Mouse (Mus musculus): ENCODE measurements around the gene Ccdc6. TPM values are rescaled to one million over a fixed set of nuclear protein-coding genes. Genes with fewer than 3 reads are reported as not detected.
A peak's percentile ranks its signal among the peaks of the same experiment; 100 is the strongest.

Ccdc6 gene
- polyA plus RNA-seq, 1 experiment, result 23.3 TPM

DNA sequence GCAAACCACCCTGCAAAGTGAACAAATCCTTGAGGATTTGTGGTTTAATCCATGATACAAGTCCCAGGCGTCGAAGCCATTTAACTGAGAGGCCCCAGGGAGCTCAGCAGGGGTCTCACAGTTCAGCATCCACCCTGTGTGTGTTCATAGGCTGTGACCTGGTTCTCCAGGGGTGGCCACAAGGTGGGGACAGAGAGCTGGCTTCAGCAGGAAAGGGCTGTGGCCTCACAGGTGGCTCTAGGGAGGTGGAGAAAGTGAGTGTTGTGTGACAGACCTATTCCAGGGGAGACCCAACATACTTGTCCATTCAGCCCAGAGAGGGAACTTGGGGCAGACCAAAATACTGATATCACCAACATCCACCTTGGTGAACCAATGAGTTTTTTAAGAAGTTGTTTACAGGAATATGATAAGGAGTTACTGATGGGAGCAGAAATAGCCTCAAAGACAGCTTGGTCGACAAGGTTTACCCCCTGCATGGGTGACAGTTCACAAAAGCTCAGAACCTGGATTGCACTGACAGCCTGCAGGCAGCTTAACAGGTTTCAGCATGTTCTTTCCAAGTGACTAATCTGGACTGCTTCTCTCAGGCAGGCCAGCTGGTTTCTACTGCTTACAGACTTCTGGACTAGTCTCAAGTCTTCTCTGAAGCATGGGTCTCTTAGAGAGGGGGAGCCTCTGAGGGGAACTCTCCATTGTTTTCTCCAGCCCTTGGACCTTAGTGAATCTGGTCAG, 59.7 kb downstream of the Ccdc6 start:
- TF ChIP-seq CTCF (IDR thresholded peaks at IDR 0.05; ENCODE audit: extremely low read depth, insufficient read depth, low read length) (peak; percentile 33), POLR2A (IDR thresholded peaks at IDR 0.05; ENCODE audit: extremely low read depth, insufficient read depth, low read length) (no peak)
- Histone ChIP-seq H3K4me3 (ENCODE audit: insufficient read depth, low read length) (no peak overlapping the region), H3K27ac (ENCODE audit: insufficient read depth, low read length) (no peak overlapping the region), H3K4me1 (ENCODE audit: control insufficient read depth, insufficient read depth, low read length) (no peaks in the 10 kb centered on the region)

- H3K4me3 ChIP-seq (ENCODE audit: insufficient read depth, low read length), result no peak overlapping the region
- TF ChIP-seq CTCF (IDR thresholded peaks at IDR 0.05; ENCODE audit: extremely low read depth, insufficient read depth, low read length) (no peak), POLR2A (IDR thresholded peaks at IDR 0.05; ENCODE audit: extremely low read depth, insufficient read depth, low read length) (no peak)
- H3K27ac ChIP-seq (ENCODE audit: insufficient read depth, low read length), result no peak overlapping the region
- H3K4me1 ChIP-seq (ENCODE audit: control insufficient read depth, insufficient read depth, low read length), result no peaks in the 10 kb centered on the region
These were observed 62.9 kb downstream of the Ccdc6 start for GRCm38 (mm10) chr10:70159651-70160320.

- Histone ChIP-seq H3K4me3 (ENCODE audit: insufficient read depth, low read length) (no peak overlapping the region), H3K27ac (ENCODE audit: insufficient read depth, low read length) (no peak overlapping the region), H3K4me1 (ENCODE audit: control insufficient read depth, insufficient read depth, low read length) (peaks cover 3% of the 10 kb centered on the region)
- TF ChIP-seq CTCF (IDR thresholded peaks at IDR 0.05; ENCODE audit: extremely low read depth, insufficient read depth, low read length), result no peak
- no peak for TF ChIP-seq POLR2A (IDR thresholded peaks at IDR 0.05; ENCODE audit: extremely low read depth, insufficient read depth, low read length)
These were observed 63.9 kb downstream of the Ccdc6 start for GRCm38 (mm10) chr10:70160811-70161210.

GRCm38 (mm10) chr10:70161504-70161903, 64.6 kb downstream of the Ccdc6 start:
- Histone ChIP-seq H3K4me3 (ENCODE audit: insufficient read depth, low read length) (no peak overlapping the region), H3K4me1 (ENCODE audit: control insufficient read depth, insufficient read depth, low read length) (peaks cover 3% of the 10 kb centered on the region), H3K27ac (ENCODE audit: insufficient read depth, low read length) (no peak overlapping the region)
- TF ChIP-seq CTCF (IDR thresholded peaks at IDR 0.05; ENCODE audit: extremely low read depth, insufficient read depth, low read length) (no peak), POLR2A (IDR thresholded peaks at IDR 0.05; ENCODE audit: extremely low read depth, insufficient read depth, low read length) (no peak)

GRCm38 (mm10) chr10:70163681-70164080, 66.8 kb downstream of the Ccdc6 start:
- Histone ChIP-seq H3K4me1 (ENCODE audit: control insufficient read depth, insufficient read depth, low read length) (peaks cover 6% of the 10 kb centered on the region), H3K27ac (ENCODE audit: insufficient read depth, low read length) (no peak overlapping the region), H3K4me3 (ENCODE audit: insufficient read depth, low read length) (no peak overlapping the region)
- TF ChIP-seq POLR2A (IDR thresholded peaks at IDR 0.05; ENCODE audit: extremely low read depth, insufficient read depth, low read length) (no peak), CTCF (IDR thresholded peaks at IDR 0.05; ENCODE audit: extremely low read depth, insufficient read depth, low read length) (no peak)

DNA sequence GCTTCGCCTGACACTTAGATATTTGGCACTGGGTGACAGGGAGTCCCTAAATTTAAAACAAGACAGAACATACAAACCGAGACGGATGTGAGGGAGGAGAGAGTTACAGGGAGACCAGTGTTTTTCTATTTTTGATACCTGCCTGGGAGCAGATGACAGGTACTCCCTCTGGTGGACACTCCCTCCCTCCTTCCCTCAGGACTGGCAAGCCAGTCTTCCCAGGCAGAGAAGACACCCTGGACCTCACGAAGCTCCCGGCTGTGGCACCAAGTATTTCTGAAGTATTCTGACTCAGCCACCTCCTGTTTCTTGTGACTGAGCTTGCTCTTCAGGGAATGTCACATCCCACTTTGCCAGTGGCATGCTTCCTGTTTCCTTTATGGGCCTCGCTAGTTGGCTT, 69.0 kb downstream of the Ccdc6 start:
- TF ChIP-seq POLR2A (IDR thresholded peaks at IDR 0.05; ENCODE audit: extremely low read depth, insufficient read depth, low read length) (no peak), CTCF (IDR thresholded peaks at IDR 0.05; ENCODE audit: extremely low read depth, insufficient read depth, low read length) (peak; percentile 27; the same call in 1 of the 2 replicates)
- H3K4me1 ChIP-seq (ENCODE audit: control insufficient read depth, insufficient read depth, low read length), result peaks cover 9% of the 10 kb centered on the region
- H3K4me3 ChIP-seq (ENCODE audit: insufficient read depth, low read length), result no peak overlapping the region
- no peak overlapping the region for H3K27ac ChIP-seq (ENCODE audit: insufficient read depth, low read length)

GRCm38 (mm10) chr10:70166427-70166826, 69.5 kb downstream of the Ccdc6 start:
- Histone ChIP-seq H3K4me3 (ENCODE audit: insufficient read depth, low read length) (no peak overlapping the region), H3K4me1 (ENCODE audit: control insufficient read depth, insufficient read depth, low read length) (peaks cover 9% of the 10 kb centered on the region), H3K27ac (ENCODE audit: insufficient read depth, low read length) (no peak overlapping the region)
- no peak for TF ChIP-seq CTCF (IDR thresholded peaks at IDR 0.05; ENCODE audit: extremely low read depth, insufficient read depth, low read length)
- TF ChIP-seq POLR2A (IDR thresholded peaks at IDR 0.05; ENCODE audit: extremely low read depth, insufficient read depth, low read length), result no peak

DNA sequence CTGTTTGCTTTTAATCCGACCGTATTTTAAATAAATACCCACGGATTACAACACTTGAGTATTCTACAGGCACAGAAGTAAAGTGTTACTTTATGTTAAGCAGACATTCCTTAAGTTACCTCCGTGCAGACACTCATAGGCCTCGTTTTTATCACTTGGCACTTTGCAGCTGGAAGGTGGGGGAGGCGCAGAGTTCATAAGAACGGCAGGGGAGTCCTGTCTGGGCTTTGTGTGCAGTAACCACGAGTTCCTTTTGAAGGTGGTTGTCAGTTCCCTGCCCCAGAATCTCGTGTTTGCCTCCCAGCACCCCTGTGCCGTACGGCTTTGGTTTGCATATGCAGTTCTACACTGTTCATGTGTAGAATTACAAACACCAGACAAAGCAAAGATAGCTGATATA, 70.7 kb downstream of the Ccdc6 start:
- TF ChIP-seq CTCF (IDR thresholded peaks at IDR 0.05; ENCODE audit: extremely low read depth, insufficient read depth, low read length) (no peak), POLR2A (IDR thresholded peaks at IDR 0.05; ENCODE audit: extremely low read depth, insufficient read depth, low read length) (no peak)
- Histone ChIP-seq H3K4me1 (ENCODE audit: control insufficient read depth, insufficient read depth, low read length) (peaks cover 9% of the 10 kb centered on the region), H3K4me3 (ENCODE audit: insufficient read depth, low read length) (no peak overlapping the region), H3K27ac (ENCODE audit: insufficient read depth, low read length) (no peak overlapping the region)

DNA sequence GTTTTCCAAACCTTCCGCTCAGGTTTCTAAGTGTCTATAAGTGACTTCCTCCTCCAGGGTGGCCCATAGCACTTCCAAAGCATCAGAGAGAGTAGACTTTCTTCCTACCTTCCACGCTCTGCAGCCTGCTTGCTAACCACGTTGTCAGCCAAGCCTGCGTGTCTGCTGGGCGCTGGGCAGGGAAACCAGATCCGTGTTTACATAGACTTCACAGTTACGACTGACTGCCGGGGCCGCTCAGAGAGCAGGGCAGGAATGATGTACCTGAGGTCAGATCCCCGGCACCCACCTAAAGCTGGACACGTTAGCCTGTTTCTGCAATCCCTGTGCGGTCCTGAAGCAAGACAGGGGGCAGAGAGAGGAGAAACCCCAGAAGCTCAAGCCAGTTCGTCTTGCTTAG, 71.5 kb downstream of the Ccdc6 start:
- peaks cover 9% of the 10 kb centered on the region for H3K4me1 ChIP-seq (ENCODE audit: control insufficient read depth, insufficient read depth, low read length)
- no peak overlapping the region for H3K27ac ChIP-seq (ENCODE audit: insufficient read depth, low read length)
- H3K4me3 ChIP-seq (ENCODE audit: insufficient read depth, low read length), result no peak overlapping the region

GRCm38 (mm10) chr10:70169044-70169443, 72.1 kb downstream of the Ccdc6 start:
- TF ChIP-seq POLR2A (IDR thresholded peaks at IDR 0.05; ENCODE audit: extremely low read depth, insufficient read depth, low read length) (no peak), CTCF (IDR thresholded peaks at IDR 0.05; ENCODE audit: extremely low read depth, insufficient read depth, low read length) (no peak)
- Histone ChIP-seq H3K4me1 (ENCODE audit: control insufficient read depth, insufficient read depth, low read length) (peaks cover 9% of the 10 kb centered on the region), H3K4me3 (ENCODE audit: insufficient read depth, low read length) (no peak overlapping the region), H3K27ac (ENCODE audit: insufficient read depth, low read length) (no peak overlapping the region)

More for the DNA sequence above, 71.5 kb downstream of the Ccdc6 start:
- TF ChIP-seq POLR2A (IDR thresholded peaks at IDR 0.05; ENCODE audit: extremely low read depth, insufficient read depth, low read length), result no peak
- TF ChIP-seq CTCF (IDR thresholded peaks at IDR 0.05; ENCODE audit: extremely low read depth, insufficient read depth, low read length), result no peak

Data from cortical plate, adult 2 months (tissue).